Mouse (Mus musculus) stomach, postnatal 0 days (tissue): Measurements from ENCODE around the gene Galr2.

Experiments
- CTCF ChIP-seq: IDR thresholded peaks from 2 replicates; pipeline ENCODE4 v1.5.1; 2016; ENCODE audit warnings: antibody characterized with exemption, low read depth, mild to moderate bottlenecking, moderate library complexity
- EP300 ChIP-seq: optimal IDR thresholded peaks from 2 replicates; pipeline ENCODE3; 2016; ENCODE audit warnings: antibody characterized with exemption

DNA sequence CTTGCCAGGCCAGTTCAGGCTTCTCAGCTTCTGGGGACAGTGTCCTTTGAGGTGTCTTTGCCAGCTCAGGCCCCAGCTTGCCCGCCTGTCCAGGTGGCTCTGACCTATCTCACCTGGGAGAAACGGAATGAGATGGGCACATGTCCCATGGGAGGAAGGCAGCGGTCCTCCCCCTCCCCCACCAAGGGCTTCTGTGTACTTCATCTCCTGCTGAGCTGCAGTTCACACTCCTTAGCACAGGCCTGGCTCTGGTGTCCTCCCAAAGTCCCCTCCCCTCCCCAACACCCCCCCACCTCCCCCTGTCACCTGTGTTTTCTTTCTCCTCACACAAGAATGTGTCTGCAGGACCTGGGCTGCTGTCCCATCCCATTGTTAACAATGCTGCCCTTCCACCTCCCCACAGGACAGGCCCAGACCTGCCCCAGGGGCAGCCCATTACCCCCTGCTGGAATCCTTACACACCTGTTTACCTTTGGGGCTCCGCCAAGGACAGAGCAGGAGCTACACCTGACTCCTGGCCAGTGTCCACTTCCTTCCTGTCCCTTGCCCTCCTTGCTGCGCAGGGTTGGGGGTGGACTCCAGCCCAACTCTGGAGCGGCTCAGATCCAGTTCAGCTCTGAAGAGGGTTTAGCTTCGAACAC is 46.3 kb downstream of the Galr2 start:
- TF ChIP-seq CTCF (no peak), EP300 (no peak)
